ENCODE assay signal across 8 mouse cellular contexts in the genomic region with DNA sequence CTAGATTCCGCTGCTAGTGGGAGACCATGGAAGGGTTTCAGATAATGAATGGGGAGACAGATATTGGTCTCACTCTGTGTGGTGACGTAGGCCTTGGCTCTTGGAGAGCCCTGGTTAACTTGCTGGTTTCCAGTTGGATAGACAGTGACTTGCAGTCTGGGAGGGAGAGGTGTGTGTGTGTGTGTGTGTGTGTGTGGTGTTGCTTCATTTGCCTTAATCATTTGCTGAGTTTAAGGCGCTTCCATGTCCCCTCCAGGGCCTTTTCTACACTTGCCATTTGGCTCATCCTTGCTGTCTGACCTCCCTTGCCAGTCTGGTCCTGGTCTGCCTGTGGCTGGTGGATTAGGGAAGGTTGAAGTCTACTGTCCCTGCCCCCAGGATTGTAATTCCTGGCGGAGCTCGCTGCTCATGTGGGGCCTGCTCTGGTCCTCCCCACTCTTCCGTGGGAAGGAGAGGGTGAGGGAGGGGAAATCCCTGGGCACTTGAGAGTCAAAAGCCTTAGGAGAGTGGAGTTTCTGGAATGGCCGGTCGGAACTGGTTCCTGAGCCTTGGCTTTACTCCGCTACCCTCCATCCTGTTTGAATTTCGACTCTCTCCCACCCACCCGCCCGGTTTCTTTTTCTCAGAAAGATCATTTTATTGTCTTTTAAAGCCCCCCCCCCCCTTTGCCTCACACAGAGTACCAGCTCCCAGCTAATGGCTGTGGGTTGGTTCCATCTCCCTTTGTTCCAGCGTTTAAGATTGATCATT. TPM values are rescaled to one million over a fixed set of nuclear protein-coding genes. Genes with fewer than 3 reads are reported as not detected.
DNase-seq lines count a peak whose midpoint lies in the region; ATAC-seq and TF ChIP-seq lines count a peak whose summit lies in the region.

No protein-coding gene starts in this region.

- peak overlapping the region; percentile 98 for H3K9ac ChIP-seq in kidney, postnatal 0 days (ENCODE audit: low read depth, low read length)

- no peaks in the 10 kb centered on the region for H3K36me3 ChIP-seq in kidney, postnatal 0 days (ENCODE audit: insufficient read depth, low read length)

- no peaks in the 10 kb centered on the region for H3K27me3 ChIP-seq in kidney, postnatal 0 days (ENCODE audit: insufficient read depth, low read length)

- H3K4me1 ChIP-seq in kidney, postnatal 0 days (replicated peaks; ENCODE audit: insufficient read depth, low read length), result peaks cover 49% of the 10 kb centered on the region

- TF ChIP-seq CTCF in kidney, postnatal 0 days (IDR thresholded peaks at IDR 0.05; ENCODE audit: low read depth), result no peak

- WGBS in kidney, postnatal 0 days, result 4% methylated on average over 13 of the region's 13 CpGs

- H3K9me3 ChIP-seq in kidney, postnatal 0 days (replicated peaks; ENCODE audit: low read length), result no peaks in the 10 kb centered on the region

- peak; percentile 45 for DNase-seq in adrenal gland, postnatal 14 days
- no peak for DNase-seq in adrenal gland, postnatal 25 days
- peak; percentile 62 for DNase-seq in adipocyte (ENCODE audit: low spot score)
- DNase-seq in kidney, postnatal 0 days (ENCODE audit: low spot score), result peak; percentile 73
- peak; percentile 76 for DNase-seq in lung, postnatal 36 days
- DNase-seq in thymus, postnatal 0 days (ENCODE audit: low spot score), result no peak

- peak overlapping the region; percentile 99 for H3K27ac ChIP-seq in kidney, postnatal 0 days

- ATAC-seq in granulocyte monocyte progenitor cell, adult 5-6 weeks (replicated peaks; ENCODE audit: poor library complexity, severe bottlenecking), result 0 out of 2 replicates have a peak, but pooled peaks have one; percentile 15
- ATAC-seq in kidney, postnatal 0 days (replicated peaks; ENCODE audit: low FRiP score, low read depth), result peak; percentile 42
- no peak for ATAC-seq in inflammation-experienced regulatory T-cells, adult 6 months

- peak overlapping the region; percentile 68 for H3K4me2 ChIP-seq in kidney, postnatal 0 days (ENCODE audit: low read length)

- H3K4me3 ChIP-seq in kidney, postnatal 0 days (replicated peaks; ENCODE audit: low read depth, low read length), result peak overlapping the region; percentile 81

RNA-seq across cellular contexts. Expression of gene Prrc2b, which starts 2.3 kb away (rescaled TPM):
- 86.4 and 91.3 TPM in 2 replicates for total RNA-seq in adrenal gland, postnatal 14 days (2021)
- total RNA-seq in adrenal gland, postnatal 25 days (2021), result 112 and 128 TPM in 2 replicates
- 32.6 and 46.7 TPM in 2 replicates for total RNA-seq in granulocyte monocyte progenitor cell, adult 5-6 weeks (2014; fragmentation: Nextera tagmentation)
- 10.5 and 12.8 TPM in 2 replicates for total RNA-seq in granulocyte monocyte progenitor cell, adult 5-6 weeks (2017)
- 31.4 and 33.8 TPM in 2 replicates for polyA plus RNA-seq in kidney, postnatal 0 days (2015; fragmentation: Nextera tagmentation; extraction: Ambion mirVana)
- 22.5 and 33.6 TPM in 2 replicates for polyA plus RNA-seq in thymus, postnatal 0 days (2015; fragmentation: Nextera tagmentation; extraction: Ambion mirVana)
- polyA plus RNA-seq in inflammation-experienced regulatory T-cells, adult 6 months (2017; shearing (Covaris generic)), result 10 to 100 TPM; 33.6 to 40.3 (median 35.2) TPM

RNA-seq across cellular contexts. Expression of gene Plpp7, which starts 57.9 kb away (rescaled TPM):
- 3.0 and 3.6 TPM in 2 replicates for total RNA-seq in adrenal gland, postnatal 14 days (2021)
- total RNA-seq in adrenal gland, postnatal 25 days (2021), result 6.9 TPM in 2 replicates
- total RNA-seq in granulocyte monocyte progenitor cell, adult 5-6 weeks (2014; fragmentation: Nextera tagmentation), result 2.6 TPM in 1 of 2 replicates, not detected in the other
- 0.56 and 0.77 TPM in 2 replicates for total RNA-seq in granulocyte monocyte progenitor cell, adult 5-6 weeks (2017)
- 4.5 and 4.7 TPM in 2 replicates for polyA plus RNA-seq in kidney, postnatal 0 days (2015; fragmentation: Nextera tagmentation; extraction: Ambion mirVana)
- polyA plus RNA-seq in thymus, postnatal 0 days (2015; fragmentation: Nextera tagmentation; extraction: Ambion mirVana), result 0.91 and 1.0 TPM in 2 replicates
- polyA plus RNA-seq in inflammation-experienced regulatory T-cells, adult 6 months (2017; shearing (Covaris generic)), result not detected

Comparison
In these comparisons a context has a peak if more than half of its experiments do, and no peak if none do; other contexts are left out.
1. DNase-seq: peak in adrenal gland, postnatal 14 days (single experiment), adipocyte (single experiment), kidney, postnatal 0 days (single experiment) and lung, postnatal 36 days (single experiment); none in adrenal gland, postnatal 25 days (single experiment) and thymus, postnatal 0 days (single experiment).